Mouse (Mus musculus): ENCODE data around the gene Gm20824. TPM values are rescaled to one million over a fixed set of nuclear protein-coding genes. Genes with fewer than 3 reads are reported as not detected.
"Not testable (repeated sequence)": the region's sequence is repeated elsewhere in the genome, so short reads cannot be mapped to it uniquely, and the experiment has no call there.

Gm20824 gene
- polyA plus RNA-seq (2012; rRNA removed): not detected in 2 replicates

DNA sequence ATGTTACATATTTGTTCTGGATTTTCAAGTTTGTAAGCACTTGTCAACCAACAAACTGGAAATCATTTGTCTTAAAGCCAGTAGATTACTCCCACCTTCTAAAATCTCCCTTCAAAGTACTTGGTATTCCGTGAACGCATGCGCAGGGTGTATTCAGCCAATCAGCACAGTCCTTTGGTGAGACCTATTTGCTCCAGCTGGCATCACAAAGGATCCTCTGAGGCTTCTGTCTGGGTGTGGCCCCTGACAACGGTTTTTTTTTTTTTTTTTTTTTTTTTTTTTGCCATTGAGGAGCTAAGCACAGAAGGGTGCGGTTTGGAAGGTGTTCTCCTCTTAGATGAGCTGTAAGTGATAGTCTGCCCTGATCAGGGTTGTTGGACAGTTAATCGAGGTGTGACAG lies at the start of gene Gm20824:
Gene Gm20824, plus strand, starts transcription at position 301 of the 400 bp plus-strand sequence.
- not testable (repeated sequence) for H3K27ac ChIP-seq (ENCODE audit: insufficient read depth, low read length); H3K4me1 ChIP-seq (ENCODE audit: control insufficient read depth, insufficient read depth, low read length)

More for the DNA sequence above, at the start of gene Gm20824:
- not testable (repeated sequence) for H3K4me3 ChIP-seq (ENCODE audit: insufficient read depth, low read length)

Other genes with a start within 250 kb of the Gm20824 start
- not detected in 2 replicates for gene Gm20825, start 186.4 kb upstream of the Gm20824 start, polyA plus RNA-seq (2012; rRNA removed)